Mouse (Mus musculus): Measurements from ENCODE around the gene Nup62. TPM values are rescaled to one million over a fixed set of nuclear protein-coding genes. Genes with fewer than 3 reads are reported as not detected.

The Nup62 gene
- polyA plus RNA-seq, 1 experiment from 2014 or later = 66.9 TPM

GRCm38 (mm10) chr7:44836016-44836404, 20.1 kb downstream of the Nup62 start:
- Histone ChIP-seq H3K27ac (replicated peaks; ENCODE audit: low read depth, low read length) (no peak overlapping the region), H3K27me3 (ENCODE audit: control insufficient read depth, insufficient read depth, low read length) (peaks cover 9% of the 10 kb centered on the region), H3K36me3 (replicated peaks; ENCODE audit: control insufficient read depth, insufficient read depth, low read depth, low read length) (peaks cover 2% of the 10 kb centered on the region; the same call in 1 of the 2 replicates), H3K4me3 (ENCODE audit: low read depth, low read length) (no peak overlapping the region), H3K4me2 (ENCODE audit: low read depth, low read length) (no peak overlapping the region), H3K4me1 (ENCODE audit: control insufficient read depth, insufficient read depth, low read length) (peaks cover 5% of the 10 kb centered on the region; the same call in 1 of the 2 replicates), H3K9me3 (replicated peaks; ENCODE audit: control insufficient read depth, low read length) (no peaks in the 10 kb centered on the region), H3K9ac (replicated peaks; ENCODE audit: low read length) (no peak overlapping the region)
- ATAC-seq (replicated peaks; ENCODE audit: insufficient number of reproducible peaks, low FRiP score, low TSS enrichment, low read depth) (no peak), DNase-seq (ENCODE audit: low spot score) (no peak)
- WGBS = 56% methylated on average over 3 of the region's 3 CpGs

GRCm38 (mm10) chr7:44836423-44837053, 20.6 kb downstream of the Nup62 start:
- no peak overlapping the region for H3K4me2 ChIP-seq (ENCODE audit: low read depth, low read length)
- no peaks in the 10 kb centered on the region for H3K9me3 ChIP-seq (replicated peaks; ENCODE audit: control insufficient read depth, low read length)
- no peak overlapping the region for H3K4me3 ChIP-seq (ENCODE audit: low read depth, low read length)
- peaks cover 5% of the 10 kb centered on the region; the same call in 1 of the 2 replicates for H3K4me1 ChIP-seq (ENCODE audit: control insufficient read depth, insufficient read depth, low read length)
- WGBS = 81% methylated on average over 9 of the region's 9 CpGs
- H3K9ac ChIP-seq (replicated peaks; ENCODE audit: low read length) = no peak overlapping the region
- ATAC-seq (replicated peaks; ENCODE audit: insufficient number of reproducible peaks, low FRiP score, low TSS enrichment, low read depth) (no peak), DNase-seq (ENCODE audit: low spot score) (no peak)
- no peaks in the 10 kb centered on the region; the same call in 1 of the 2 replicates for H3K36me3 ChIP-seq (replicated peaks; ENCODE audit: control insufficient read depth, insufficient read depth, low read depth, low read length)
- no peak overlapping the region for H3K27ac ChIP-seq (replicated peaks; ENCODE audit: low read depth, low read length)
- H3K27me3 ChIP-seq (ENCODE audit: control insufficient read depth, insufficient read depth, low read length) = peaks cover 9% of the 10 kb centered on the region

GRCm38 (mm10) chr7:44838073-44838472, 22.2 kb downstream of the Nup62 start:
- no peak for DNase-seq (ENCODE audit: low spot score)
- WGBS = 89% methylated on average over 6 of the region's 6 CpGs
- H3K4me2 ChIP-seq (ENCODE audit: low read depth, low read length) = no peak overlapping the region
- H3K9ac ChIP-seq (replicated peaks; ENCODE audit: low read length) = no peak overlapping the region
- no peaks in the 10 kb centered on the region; the same call in 1 of the 2 replicates for H3K36me3 ChIP-seq (replicated peaks; ENCODE audit: control insufficient read depth, insufficient read depth, low read depth, low read length)
- H3K4me1 ChIP-seq (ENCODE audit: control insufficient read depth, insufficient read depth, low read length) = peaks cover 5% of the 10 kb centered on the region; the same call in 1 of the 2 replicates
- no peak for ATAC-seq (replicated peaks; ENCODE audit: insufficient number of reproducible peaks, low FRiP score, low TSS enrichment, low read depth)
- H3K4me3 ChIP-seq (ENCODE audit: low read depth, low read length) = no peak overlapping the region
- H3K27me3 ChIP-seq (ENCODE audit: control insufficient read depth, insufficient read depth, low read length) = peaks cover 9% of the 10 kb centered on the region
- no peak overlapping the region for H3K27ac ChIP-seq (replicated peaks; ENCODE audit: low read depth, low read length)
- H3K9me3 ChIP-seq (replicated peaks; ENCODE audit: control insufficient read depth, low read length) = no peaks in the 10 kb centered on the region

- 27% methylated on average over 11 of the region's 11 CpGs for WGBS
- H3K9me3 ChIP-seq (replicated peaks; ENCODE audit: control insufficient read depth, low read length) = no peaks in the 10 kb centered on the region
- H3K4me3 ChIP-seq (ENCODE audit: low read depth, low read length) = peak overlapping the region; percentile 23
- no peak for DNase-seq (ENCODE audit: low spot score)
- H3K27ac ChIP-seq (replicated peaks; ENCODE audit: low read depth, low read length) = no peak overlapping the region
- peaks cover 9% of the 10 kb centered on the region for H3K27me3 ChIP-seq (ENCODE audit: control insufficient read depth, insufficient read depth, low read length)
- no peak overlapping the region; the same call in 1 of the 2 replicates for H3K9ac ChIP-seq (replicated peaks; ENCODE audit: low read length)
- peaks cover 6% of the 10 kb centered on the region for H3K36me3 ChIP-seq (replicated peaks; ENCODE audit: control insufficient read depth, insufficient read depth, low read depth, low read length)
- ATAC-seq (replicated peaks; ENCODE audit: insufficient number of reproducible peaks, low FRiP score, low TSS enrichment, low read depth) = no peak
- peaks cover 5% of the 10 kb centered on the region; the same call in 1 of the 2 replicates for H3K4me1 ChIP-seq (ENCODE audit: control insufficient read depth, insufficient read depth, low read length)
- peak overlapping the region; percentile 61 for H3K4me2 ChIP-seq (ENCODE audit: low read depth, low read length)
Measured at GRCm38 (mm10) chr7:44839171-44839490, 23.2 kb downstream of the Nup62 start.

- DNase-seq (ENCODE audit: low spot score) (peak; percentile 54), ATAC-seq (replicated peaks; ENCODE audit: insufficient number of reproducible peaks, low FRiP score, low TSS enrichment, low read depth) (peak; percentile 24)
- Histone ChIP-seq H3K36me3 (replicated peaks; ENCODE audit: control insufficient read depth, insufficient read depth, low read depth, low read length) (peaks cover 8% of the 10 kb centered on the region), H3K4me2 (ENCODE audit: low read depth, low read length) (peak overlapping the region; percentile 61), H3K27me3 (ENCODE audit: control insufficient read depth, insufficient read depth, low read length) (peaks cover 9% of the 10 kb centered on the region), H3K9ac (replicated peaks; ENCODE audit: low read length) (peak overlapping the region; percentile 47), H3K4me3 (ENCODE audit: low read depth, low read length) (peak overlapping the region; percentile 23), H3K9me3 (replicated peaks; ENCODE audit: control insufficient read depth, low read length) (no peaks in the 10 kb centered on the region), H3K4me1 (ENCODE audit: control insufficient read depth, insufficient read depth, low read length) (peaks cover 5% of the 10 kb centered on the region; the same call in 1 of the 2 replicates), H3K27ac (replicated peaks; ENCODE audit: low read depth, low read length) (no peak overlapping the region; the same call in 1 of the 2 replicates)
- 1% methylated on average over 58 of the region's 58 CpGs for WGBS
Measured at GRCm38 (mm10) chr7:44839491-44840191, 23.8 kb downstream of the Nup62 start.

- peaks cover 9% of the 10 kb centered on the region for H3K27me3 ChIP-seq (ENCODE audit: control insufficient read depth, insufficient read depth, low read length)
- ATAC-seq (replicated peaks; ENCODE audit: insufficient number of reproducible peaks, low FRiP score, low TSS enrichment, low read depth) (no peak), DNase-seq (ENCODE audit: low spot score) (no peak)
- no peak overlapping the region for H3K27ac ChIP-seq (replicated peaks; ENCODE audit: low read depth, low read length)
- peaks cover 5% of the 10 kb centered on the region; the same call in 1 of the 2 replicates for H3K4me1 ChIP-seq (ENCODE audit: control insufficient read depth, insufficient read depth, low read length)
- H3K9me3 ChIP-seq (replicated peaks; ENCODE audit: control insufficient read depth, low read length) = no peaks in the 10 kb centered on the region
- peaks cover 8% of the 10 kb centered on the region for H3K36me3 ChIP-seq (replicated peaks; ENCODE audit: control insufficient read depth, insufficient read depth, low read depth, low read length)
- peak overlapping the region; percentile 61 for H3K4me2 ChIP-seq (ENCODE audit: low read depth, low read length)
- 59% methylated on average over 14 of the region's 14 CpGs for WGBS
- H3K4me3 ChIP-seq (ENCODE audit: low read depth, low read length) = no peak overlapping the region
- H3K9ac ChIP-seq (replicated peaks; ENCODE audit: low read length) = no peak overlapping the region
Measured at GRCm38 (mm10) chr7:44840426-44840825, 24.5 kb downstream of the Nup62 start.

- H3K9ac ChIP-seq (replicated peaks; ENCODE audit: low read length) = no peak overlapping the region
- 92% methylated on average over 8 of the region's 8 CpGs for WGBS
- H3K27ac ChIP-seq (replicated peaks; ENCODE audit: low read depth, low read length) = no peak overlapping the region
- DNase-seq (ENCODE audit: low spot score) (no peak), ATAC-seq (replicated peaks; ENCODE audit: insufficient number of reproducible peaks, low FRiP score, low TSS enrichment, low read depth) (no peak)
- peaks cover 9% of the 10 kb centered on the region for H3K27me3 ChIP-seq (ENCODE audit: control insufficient read depth, insufficient read depth, low read length)
- no peaks in the 10 kb centered on the region for H3K9me3 ChIP-seq (replicated peaks; ENCODE audit: control insufficient read depth, low read length)
- H3K4me3 ChIP-seq (ENCODE audit: low read depth, low read length) = no peak overlapping the region
- peaks cover 5% of the 10 kb centered on the region; the same call in 1 of the 2 replicates for H3K4me1 ChIP-seq (ENCODE audit: control insufficient read depth, insufficient read depth, low read length)
- H3K4me2 ChIP-seq (ENCODE audit: low read depth, low read length) = no peak overlapping the region
- H3K36me3 ChIP-seq (replicated peaks; ENCODE audit: control insufficient read depth, insufficient read depth, low read depth, low read length) = peaks cover 8% of the 10 kb centered on the region
Measured at GRCm38 (mm10) chr7:44841825-44842463, 26.1 kb downstream of the Nup62 start.

GRCm38 (mm10) chr7:44845006-44845405, 29.1 kb downstream of the Nup62 start:
- Histone ChIP-seq H3K27ac (replicated peaks; ENCODE audit: low read depth, low read length) (no peak overlapping the region), H3K4me2 (ENCODE audit: low read depth, low read length) (no peak overlapping the region), H3K36me3 (replicated peaks; ENCODE audit: control insufficient read depth, insufficient read depth, low read depth, low read length) (peaks cover 8% of the 10 kb centered on the region), H3K4me1 (ENCODE audit: control insufficient read depth, insufficient read depth, low read length) (peaks cover 3% of the 10 kb centered on the region; the same call in 1 of the 2 replicates), H3K9ac (replicated peaks; ENCODE audit: low read length) (no peak overlapping the region), H3K9me3 (replicated peaks; ENCODE audit: control insufficient read depth, low read length) (no peaks in the 10 kb centered on the region), H3K27me3 (ENCODE audit: control insufficient read depth, insufficient read depth, low read length) (peaks cover 5% of the 10 kb centered on the region), H3K4me3 (ENCODE audit: low read depth, low read length) (no peak overlapping the region)
- ATAC-seq (replicated peaks; ENCODE audit: insufficient number of reproducible peaks, low FRiP score, low TSS enrichment, low read depth) (no peak), DNase-seq (ENCODE audit: low spot score) (no peak)
- 88% methylated on average over 10 of the region's 10 CpGs for WGBS
